Mouse (Mus musculus) macrophage (primary cell): ENCODE data around the gene Gtf2e1. TPM values are rescaled to one million over a fixed set of nuclear protein-coding genes. Genes with fewer than 3 reads are reported as not detected.

ENCODE experiments used
- H3K27ac ChIP-seq: fragments of 350-480 bp; formaldehyde crosslinking; 2 replicates; pipeline ENCODE4 v1.9.0; 2021
- H3K36me3 ChIP-seq: fragments of 350-480 bp; formaldehyde crosslinking; 2 replicates; pipeline ENCODE4 v1.9.0; 2021; ENCODE audit errors: inconsistent target
- H3K4me3 ChIP-seq: fragments of 350-480 bp; formaldehyde crosslinking; 2 replicates; pipeline ENCODE4 v1.9.0; 2021; ENCODE audit errors: inconsistent target
- H3K79me2 ChIP-seq: fragments of 350-480 bp; formaldehyde crosslinking; 2 replicates; pipeline ENCODE4 v1.9.0; 2021; ENCODE audit errors: inconsistent target
- WGBS: methylation state at CpG from one replicate; pipeline ENCODE4 v1.1.7; 2026; ENCODE audit warnings: inconsistent platforms; ENCODE audit not compliant: missing documents; 5-methylcytosine and 5-hydroxymethylcytosine counted together
- polyA plus RNA-seq: library from polyadenylated mRNA; stranded (reverse); fragments of 250-400 nt; gene quantifications from 3 replicates; pipeline ENCODE4 v1.2.4, GENCODE M21; 2018; ENCODE audit warnings: inconsistent platforms

Gene Gtf2e1
- polyA plus RNA-seq, 1 experiment from 2014 or later = 8.0 TPM

GRCm38 (mm10) chr16:37478311-37479291, 61.0 kb downstream of the Gtf2e1 start:
- Histone ChIP-seq H3K79me2 (no peaks in the 10 kb centered on the region), H3K4me3 (no peak overlapping the region), H3K27ac (no peak overlapping the region), H3K36me3 (no peaks in the 10 kb centered on the region)
- 88% methylated on average over 10 of the region's 10 CpGs for WGBS

- 80% methylated on average over 5 of the region's 5 CpGs for WGBS
Observed at GRCm38 (mm10) chr16:37472620-37473312, 66.8 kb downstream of the Gtf2e1 start.

GRCm38 (mm10) chr16:37469595-37469994, 70.0 kb downstream of the Gtf2e1 start:
- no peak overlapping the region for H3K27ac ChIP-seq
- 85% methylated on average over 3 of the region's 3 CpGs for WGBS
- H3K79me2 ChIP-seq = no peaks in the 10 kb centered on the region
- H3K36me3 ChIP-seq = no peaks in the 10 kb centered on the region
- no peak overlapping the region for H3K4me3 ChIP-seq

More at GRCm38 (mm10) chr16:37472620-37473312, 66.8 kb downstream of the Gtf2e1 start:
- Histone ChIP-seq H3K27ac (no peak overlapping the region), H3K79me2 (no peaks in the 10 kb centered on the region), H3K4me3 (no peak overlapping the region), H3K36me3 (no peaks in the 10 kb centered on the region)

DNA sequence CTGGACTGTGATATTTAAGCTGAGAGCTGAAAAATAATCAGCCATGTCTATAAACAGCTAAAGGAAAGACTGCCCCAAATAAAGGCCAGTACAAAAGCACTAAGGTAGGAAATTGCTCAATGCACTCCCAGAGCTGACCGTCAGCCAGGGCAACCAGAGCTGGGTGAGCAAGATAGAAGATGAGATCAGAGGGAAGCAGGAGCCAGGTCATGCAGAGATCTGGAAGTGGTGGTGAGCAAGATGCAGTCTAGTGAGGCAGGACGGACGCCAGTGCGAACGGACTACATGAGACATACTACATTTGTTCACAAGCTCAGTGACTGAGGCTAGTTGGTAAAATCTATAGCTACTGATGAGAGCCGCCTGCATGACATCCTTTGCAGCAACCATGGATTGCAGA, 75.6 kb downstream of the Gtf2e1 start:
- WGBS = 81% methylated on average over 6 of the region's 6 CpGs
- Histone ChIP-seq H3K27ac (no peak overlapping the region), H3K79me2 (no peaks in the 10 kb centered on the region), H3K4me3 (no peak overlapping the region), H3K36me3 (no peaks in the 10 kb centered on the region)

- 83% methylated on average over 4 of the region's 4 CpGs for WGBS
- no peak overlapping the region for H3K4me3 ChIP-seq
Observed at GRCm38 (mm10) chr16:37462886-37463285, 76.7 kb downstream of the Gtf2e1 start.

GRCm38 (mm10) chr16:37461601-37462000, 78.0 kb downstream of the Gtf2e1 start:
- no peaks in the 10 kb centered on the region for H3K36me3 ChIP-seq
- H3K27ac ChIP-seq = no peak overlapping the region
- no peak overlapping the region for H3K4me3 ChIP-seq
- WGBS = 93% methylated on average over 4 of the region's 4 CpGs
- H3K79me2 ChIP-seq = no peaks in the 10 kb centered on the region

More at GRCm38 (mm10) chr16:37462886-37463285, 76.7 kb downstream of the Gtf2e1 start:
- Histone ChIP-seq H3K36me3 (no peaks in the 10 kb centered on the region), H3K27ac (no peak overlapping the region), H3K79me2 (no peaks in the 10 kb centered on the region)

Other genes starting within 250 kb of the Gtf2e1 start
- not detected in 3 replicates for gene Stxbp5l, start 154.8 kb downstream of the Gtf2e1 start, polyA plus RNA-seq
- 8.7 to 12.1 TPM (median 11.9 TPM) in 3 replicates for gene Rabl3, start 96 bp upstream of the Gtf2e1 start, polyA plus RNA-seq
- gene Hgd, start 40.4 kb upstream of the Gtf2e1 start, polyA plus RNA-seq = not detected in 3 replicates
- gene Ndufb4, start 114.7 kb upstream of the Gtf2e1 start, polyA plus RNA-seq = 19.4 to 30.2 TPM (median 23.6 TPM) in 3 replicates
- gene Fstl1, start 237.1 kb upstream of the Gtf2e1 start, polyA plus RNA-seq = 0.13 to 0.72 TPM (median 0.71 TPM) in 3 replicates